Mouse (Mus musculus): ENCODE measurements at regions not wholly inside any gene's neighbourhood (a gene's known extent, or its start where the extent isn't known, plus 50 kb on each side); places are given as distances from the start of the nearest gene placed in this dataset.

DNA sequence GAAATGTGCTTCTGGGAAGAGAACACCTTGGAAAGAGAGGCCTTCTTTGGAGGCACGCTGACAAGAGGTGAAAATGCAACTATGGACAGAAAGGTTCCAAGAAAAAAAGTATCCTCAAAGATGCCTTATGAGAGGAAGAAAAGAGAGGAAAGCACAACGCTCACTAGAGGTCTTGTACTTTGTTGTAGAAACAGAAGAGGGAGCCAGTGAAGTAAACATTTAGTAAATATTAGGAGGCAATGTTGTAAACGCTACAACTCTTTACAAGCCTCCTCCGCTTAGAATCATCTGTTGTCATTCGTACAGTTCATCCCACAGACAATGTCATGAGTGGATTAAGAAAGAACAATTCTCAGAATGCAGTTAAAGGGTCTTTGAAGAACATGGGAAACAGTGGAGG is 77.4 kb downstream of the Tfpi2 start:
- TF ChIP-seq CTCF (conservative IDR thresholded peaks at IDR 0.05; ENCODE audit: insufficient read depth, insufficient read length, low read depth, low read length) = no peak
- TF ChIP-seq POLR2A (IDR thresholded peaks at IDR 0.05; ENCODE audit: low read depth, low read length) = no peak

All from kidney, adult 2 months (tissue).